Mouse (Mus musculus) urinary bladder, adult 18-20 months (tissue): ENCODE measurements at regions not wholly inside any gene's neighbourhood (a gene's known extent, or its start where the extent isn't known, plus 50 kb on each side); places are given as distances from the start of the nearest gene placed in this dataset.

Experiments
- DNase-seq, 2 experiments: peaks; one replicate each; pipeline ENCODE4 v3.0.0; 2022; ENCODE audit warnings: low spot score in 2 of 2, mixed read lengths in 2 of 2

GRCm38 (mm10) chr3:52543006-52543405 is 274.9 kb downstream of the Foxo1 start:
- DNase-seq = no peak

- DNase-seq = no peak
Measured at GRCm38 (mm10) chr3:52540862-52541380, 272.8 kb downstream of the Foxo1 start.

GRCm38 (mm10) chr3:52539813-52540378 is 271.8 kb downstream of the Foxo1 start:
- no peak for DNase-seq

- DNase-seq = no peak
Measured at GRCm38 (mm10) chr3:52538306-52538705, 270.2 kb downstream of the Foxo1 start.

GRCm38 (mm10) chr3:52537362-52537911 is 269.3 kb downstream of the Foxo1 start:
- no peak for DNase-seq

- no peak for DNase-seq
Measured at GRCm38 (mm10) chr3:52535411-52536021, 267.4 kb downstream of the Foxo1 start.

GRCm38 (mm10) chr3:52534118-52534517 is 266.0 kb downstream of the Foxo1 start:
- no peak for DNase-seq

- DNase-seq = no peak
Measured at GRCm38 (mm10) chr3:52531686-52532351, 263.7 kb downstream of the Foxo1 start.

GRCm38 (mm10) chr3:52530406-52530970 is 262.4 kb downstream of the Foxo1 start:
- DNase-seq = no peak

GRCm38 (mm10) chr3:52529136-52529535 is 261.0 kb downstream of the Foxo1 start:
- peak in 1 of 2 experiments; percentile 37 for DNase-seq

- no peak for DNase-seq
Measured at GRCm38 (mm10) chr3:52528521-52528920, 260.4 kb downstream of the Foxo1 start.

GRCm38 (mm10) chr3:52527781-52528180 is 259.6 kb downstream of the Foxo1 start:
- DNase-seq = no peak

- no peak for DNase-seq
Measured at GRCm38 (mm10) chr3:52527010-52527754, 259.0 kb downstream of the Foxo1 start.

GRCm38 (mm10) chr3:52522886-52523285 is 254.8 kb downstream of the Foxo1 start:
- no peak for DNase-seq

GRCm38 (mm10) chr3:52520609-52520947 is 252.4 kb downstream of the Foxo1 start:
- DNase-seq = no peak

GRCm38 (mm10) chr3:52519910-52520608 is 251.9 kb downstream of the Foxo1 start:
- DNase-seq = no peak

GRCm38 (mm10) chr3:52517808-52518207 is 249.7 kb downstream of the Foxo1 start:
- no peak for DNase-seq

- DNase-seq = no peak
Measured at GRCm38 (mm10) chr3:52516691-52517090, 248.6 kb downstream of the Foxo1 start.

- no peak for DNase-seq
Measured at GRCm38 (mm10) chr3:52512761-52513160, 244.6 kb downstream of the Foxo1 start.

GRCm38 (mm10) chr3:52511549-52511948 is 243.4 kb downstream of the Foxo1 start:
- no peak for DNase-seq

GRCm38 (mm10) chr3:52510831-52511230 is 242.7 kb downstream of the Foxo1 start:
- DNase-seq = no peak
